Mouse (Mus musculus): ENCODE measurements around the gene Map3k4. TPM values are rescaled to one million over a fixed set of nuclear protein-coding genes. Genes with fewer than 3 reads are reported as not detected.

The Map3k4 gene
- polyA plus RNA-seq, 1 experiment, result 7.4 TPM

DNA sequence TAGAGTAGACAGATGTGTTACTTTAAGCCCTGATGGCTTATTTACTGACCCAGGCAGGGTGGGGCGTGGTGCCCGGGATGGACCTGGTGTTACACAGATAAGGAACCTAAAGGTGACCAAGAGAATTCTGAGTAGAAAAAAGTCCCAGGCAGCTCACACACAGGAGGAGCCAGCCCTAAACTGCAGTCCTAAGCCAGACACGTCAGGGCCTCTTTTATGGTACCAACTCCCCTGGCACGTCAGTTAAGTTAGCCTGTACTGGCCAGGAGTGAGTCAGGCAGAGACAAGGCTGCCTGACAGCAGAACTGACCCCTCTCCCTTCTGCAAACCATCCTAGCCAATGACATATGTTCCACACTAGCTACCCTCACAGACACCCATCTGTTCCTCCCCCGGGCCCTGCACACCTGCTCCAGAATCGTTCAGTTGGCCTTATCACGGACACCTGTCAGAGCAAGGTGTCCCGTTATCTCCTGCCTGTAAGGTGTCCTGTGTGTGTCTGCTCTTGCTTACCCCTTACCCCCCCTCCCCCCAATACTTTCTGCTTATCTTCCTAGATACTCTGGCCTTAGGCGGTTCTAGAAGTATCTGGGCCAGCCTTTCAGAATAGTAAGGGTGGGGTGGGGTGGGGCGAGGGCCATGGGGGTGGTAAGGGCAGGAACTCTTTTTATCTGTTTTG, 113.4 kb downstream of the Map3k4 start:
- Histone ChIP-seq H3K4me3 (ENCODE audit: insufficient read depth, low read depth, low read length) (no peak overlapping the region), H3K4me1 (ENCODE audit: control insufficient read depth, insufficient read depth, insufficient read length, low read length) (no peaks in the 10 kb centered on the region), H3K27ac (replicated peaks; ENCODE audit: low read depth, low read length) (no peak overlapping the region)

GRCm38 (mm10) chr17:12204689-12205014, 113.9 kb downstream of the Map3k4 start:
- Histone ChIP-seq H3K4me3 (ENCODE audit: insufficient read depth, low read depth, low read length) (no peak overlapping the region), H3K27ac (replicated peaks; ENCODE audit: low read depth, low read length) (no peak overlapping the region), H3K4me1 (ENCODE audit: control insufficient read depth, insufficient read depth, insufficient read length, low read length) (no peaks in the 10 kb centered on the region)

DNA sequence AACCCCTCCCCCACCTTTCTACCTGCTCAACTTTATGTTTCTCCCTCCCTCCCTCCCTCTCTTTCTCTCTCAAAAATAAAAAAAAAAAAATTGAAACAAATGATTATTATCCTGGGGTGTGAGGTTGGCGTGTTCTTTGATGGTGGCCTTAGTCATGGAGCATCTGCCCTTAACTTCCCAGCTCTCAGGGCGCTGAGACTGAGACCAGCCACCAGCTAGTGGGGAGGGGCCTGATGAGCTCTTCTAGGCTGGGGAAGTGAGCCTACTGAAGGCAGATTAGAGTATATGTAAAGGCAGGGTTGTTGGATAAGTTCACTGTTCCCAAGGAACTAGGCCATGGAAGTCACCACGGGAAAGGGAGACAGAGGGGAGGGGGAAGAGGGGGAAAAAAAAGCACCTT, 114.3 kb downstream of the Map3k4 start:
- Histone ChIP-seq H3K4me1 (ENCODE audit: control insufficient read depth, insufficient read depth, insufficient read length, low read length) (no peaks in the 10 kb centered on the region), H3K4me3 (ENCODE audit: insufficient read depth, low read depth, low read length) (no peak overlapping the region), H3K27ac (replicated peaks; ENCODE audit: low read depth, low read length) (no peak overlapping the region)

DNA sequence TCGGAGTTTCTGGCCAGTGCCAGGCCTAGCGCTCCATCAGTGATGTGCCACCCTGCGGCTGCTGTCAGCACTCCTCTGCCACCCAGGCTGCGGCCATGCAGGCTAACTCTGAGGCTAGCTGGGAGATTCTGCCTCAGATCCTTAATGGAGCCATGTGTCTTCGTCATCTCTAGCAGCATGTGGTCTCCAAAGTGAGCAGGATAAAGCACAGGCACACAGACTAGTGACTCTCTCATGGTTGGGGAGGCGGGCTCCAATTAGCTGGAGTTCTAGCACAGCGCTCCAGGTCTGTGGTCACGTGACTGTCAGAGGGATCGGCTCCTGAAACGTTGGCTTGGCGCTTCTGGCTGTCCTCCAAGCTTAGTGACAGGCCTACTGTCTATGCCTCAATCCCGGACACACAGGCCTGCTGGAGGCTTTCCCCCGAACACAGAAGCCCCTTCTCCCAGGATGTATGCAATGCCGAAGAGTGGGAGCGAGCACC, 115.1 kb downstream of the Map3k4 start:
- H3K4me3 ChIP-seq (ENCODE audit: insufficient read depth, low read depth, low read length), result no peak overlapping the region
- no peak overlapping the region for H3K27ac ChIP-seq (replicated peaks; ENCODE audit: low read depth, low read length)
- H3K4me1 ChIP-seq (ENCODE audit: control insufficient read depth, insufficient read depth, insufficient read length, low read length), result no peaks in the 10 kb centered on the region

DNA sequence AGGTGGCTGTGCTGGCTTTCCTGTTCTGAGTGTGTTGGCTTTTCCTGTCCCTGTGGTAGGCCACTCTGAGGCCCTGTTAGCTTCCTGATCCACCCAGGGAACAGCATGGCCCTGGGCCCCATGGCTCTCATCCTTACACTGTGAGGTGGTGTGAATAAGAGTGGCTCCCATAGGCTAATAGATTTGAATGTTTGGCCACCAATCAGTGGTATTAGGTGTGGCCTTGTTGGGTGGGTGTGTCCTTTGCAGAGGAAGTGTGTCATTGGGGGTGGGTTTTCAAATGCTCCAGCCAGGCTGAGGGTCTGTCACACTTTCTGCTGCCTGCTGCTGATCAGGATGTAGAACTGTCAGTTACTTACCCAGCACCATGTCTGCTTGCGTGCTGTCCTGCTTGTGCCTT, 117.5 kb downstream of the Map3k4 start:
- Histone ChIP-seq H3K4me3 (ENCODE audit: insufficient read depth, low read depth, low read length) (no peak overlapping the region), H3K27ac (replicated peaks; ENCODE audit: low read depth, low read length) (no peak overlapping the region), H3K4me1 (ENCODE audit: control insufficient read depth, insufficient read depth, insufficient read length, low read length) (no peaks in the 10 kb centered on the region)

- no peak overlapping the region for H3K27ac ChIP-seq (replicated peaks; ENCODE audit: low read depth, low read length)
- H3K4me3 ChIP-seq (ENCODE audit: insufficient read depth, low read depth, low read length), result no peak overlapping the region
Observed at GRCm38 (mm10) chr17:12199933-12200332, 118.7 kb downstream of the Map3k4 start.

GRCm38 (mm10) chr17:12195604-12196003, 123.0 kb downstream of the Map3k4 start:
- Histone ChIP-seq H3K27ac (replicated peaks; ENCODE audit: low read depth, low read length) (no peak overlapping the region), H3K4me3 (ENCODE audit: insufficient read depth, low read depth, low read length) (no peak overlapping the region), H3K4me1 (ENCODE audit: control insufficient read depth, insufficient read depth, insufficient read length, low read length) (peaks cover 3% of the 10 kb centered on the region)

More at GRCm38 (mm10) chr17:12199933-12200332, 118.7 kb downstream of the Map3k4 start:
- H3K4me1 ChIP-seq (ENCODE audit: control insufficient read depth, insufficient read depth, insufficient read length, low read length), result peaks cover 3% of the 10 kb centered on the region; the same call in 1 of the 2 replicates

DNA sequence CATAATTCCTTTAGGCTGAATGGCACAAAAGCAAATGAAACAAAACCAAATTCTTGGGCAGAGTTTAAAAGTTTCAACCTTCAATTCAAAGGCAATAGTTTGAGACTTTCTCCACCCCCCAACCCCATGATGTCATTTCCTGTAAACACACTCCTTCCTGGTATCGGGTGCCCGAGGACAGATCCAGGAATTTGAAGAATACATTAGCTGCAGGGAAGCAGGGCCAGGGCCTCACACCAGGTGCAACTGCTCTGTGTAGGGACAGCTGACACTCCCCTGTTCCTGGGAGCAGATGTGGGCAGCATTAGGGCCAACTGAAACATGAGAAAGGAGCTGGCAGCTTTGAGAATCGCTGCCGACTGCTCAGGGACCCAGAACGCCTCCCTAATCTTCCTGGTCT, 123.5 kb downstream of the Map3k4 start:
- no peak overlapping the region for H3K4me3 ChIP-seq (ENCODE audit: insufficient read depth, low read depth, low read length)
- H3K4me1 ChIP-seq (ENCODE audit: control insufficient read depth, insufficient read depth, insufficient read length, low read length), result peaks cover 3% of the 10 kb centered on the region
- no peak overlapping the region for H3K27ac ChIP-seq (replicated peaks; ENCODE audit: low read depth, low read length)

DNA sequence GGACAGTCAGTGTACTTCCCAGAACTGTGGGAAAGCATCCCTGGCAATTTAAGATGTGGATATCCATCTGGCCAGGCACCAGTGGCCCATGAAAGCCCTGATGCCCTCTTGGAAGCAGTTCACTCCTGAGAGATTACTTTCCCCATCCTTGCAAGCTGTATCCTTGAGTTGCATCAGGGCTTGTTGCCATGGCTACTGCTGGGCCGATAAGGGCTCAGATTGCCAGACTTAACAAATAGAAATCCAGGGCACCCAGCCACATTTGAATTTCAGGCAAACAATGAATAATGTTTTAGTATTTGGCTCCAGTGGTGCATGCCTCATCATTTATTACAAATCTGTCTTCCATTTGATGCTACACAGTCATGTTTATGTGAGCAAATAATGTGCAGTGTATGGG, 130.8 kb downstream of the Map3k4 start:
- Histone ChIP-seq H3K4me3 (ENCODE audit: insufficient read depth, low read depth, low read length) (no peak overlapping the region), H3K27ac (replicated peaks; ENCODE audit: low read depth, low read length) (no peak overlapping the region), H3K4me1 (ENCODE audit: control insufficient read depth, insufficient read depth, insufficient read length, low read length) (no peaks in the 10 kb centered on the region)

DNA sequence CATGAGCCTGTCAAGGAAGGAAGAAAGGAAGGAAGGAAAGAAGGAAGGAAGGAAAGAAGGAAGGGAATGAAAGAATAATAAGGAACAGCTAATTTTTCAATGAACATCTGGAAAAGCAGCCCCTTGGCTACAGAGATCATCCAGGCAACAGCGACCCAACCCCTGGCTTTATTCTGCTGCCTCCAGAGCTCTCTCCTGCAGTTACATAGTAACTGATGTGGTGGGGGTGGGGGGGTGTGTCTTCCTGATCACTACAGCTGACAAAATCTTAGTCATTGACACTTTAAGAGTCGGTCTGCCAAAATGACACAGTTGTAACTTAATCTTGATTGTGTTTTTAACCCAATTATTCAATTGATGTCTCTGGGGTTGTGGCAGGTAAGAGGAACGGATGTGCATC, 132.3 kb downstream of the Map3k4 start:
- Histone ChIP-seq H3K27ac (replicated peaks; ENCODE audit: low read depth, low read length) (no peak overlapping the region), H3K4me3 (ENCODE audit: insufficient read depth, low read depth, low read length) (no peak overlapping the region), H3K4me1 (ENCODE audit: control insufficient read depth, insufficient read depth, insufficient read length, low read length) (no peaks in the 10 kb centered on the region)

DNA sequence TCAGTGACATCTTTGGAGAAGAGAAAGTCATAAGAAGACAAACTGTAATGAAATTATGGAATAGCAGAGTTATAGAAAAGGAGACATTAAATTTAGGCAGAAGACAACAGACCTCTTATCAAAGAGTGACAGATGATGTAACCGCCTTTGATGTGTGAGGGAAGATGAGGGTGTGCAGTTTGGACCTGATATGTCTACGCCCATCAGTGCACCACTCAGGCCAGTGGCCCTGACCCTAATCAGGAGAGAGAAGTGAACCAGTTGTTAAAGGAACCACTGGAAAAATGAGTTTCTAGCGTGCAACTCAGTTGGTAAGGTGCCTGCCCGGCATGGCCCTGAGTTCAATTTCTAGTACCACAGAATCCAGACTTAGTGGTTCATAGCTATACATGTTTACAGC, 132.7 kb downstream of the Map3k4 start:
- no peaks in the 10 kb centered on the region for H3K4me1 ChIP-seq (ENCODE audit: control insufficient read depth, insufficient read depth, insufficient read length, low read length)
- no peak overlapping the region for H3K27ac ChIP-seq (replicated peaks; ENCODE audit: low read depth, low read length)
- H3K4me3 ChIP-seq (ENCODE audit: insufficient read depth, low read depth, low read length), result no peak overlapping the region

DNA sequence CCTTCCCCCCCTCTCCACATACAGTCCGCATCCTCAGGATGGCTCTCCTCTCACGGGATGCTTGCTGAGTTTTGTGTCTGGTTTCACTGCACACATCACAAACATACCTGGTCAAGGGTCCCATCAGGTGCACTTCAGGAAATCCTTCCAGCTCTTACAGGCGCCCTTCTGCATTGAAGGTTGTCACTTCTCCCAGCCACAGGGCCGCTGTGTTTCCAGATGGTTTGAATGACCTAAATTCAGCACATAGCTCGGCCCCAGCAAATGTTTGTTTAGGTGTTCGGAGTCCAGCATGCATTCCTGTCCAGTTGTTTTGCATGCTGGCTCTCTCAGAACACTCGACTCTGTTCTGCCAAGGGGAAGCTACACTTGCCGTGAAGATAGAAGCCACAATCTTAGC, 134.3 kb downstream of the Map3k4 start:
- no peak overlapping the region for H3K4me3 ChIP-seq (ENCODE audit: insufficient read depth, low read depth, low read length)
- no peak overlapping the region for H3K27ac ChIP-seq (replicated peaks; ENCODE audit: low read depth, low read length)
- peaks cover 4% of the 10 kb centered on the region; the same call in 1 of the 2 replicates for H3K4me1 ChIP-seq (ENCODE audit: control insufficient read depth, insufficient read depth, insufficient read length, low read length)

GRCm38 (mm10) chr17:12182702-12183485, 135.7 kb downstream of the Map3k4 start:
- Histone ChIP-seq H3K27ac (replicated peaks; ENCODE audit: low read depth, low read length) (no peak overlapping the region), H3K4me3 (ENCODE audit: insufficient read depth, low read depth, low read length) (no peak overlapping the region), H3K4me1 (ENCODE audit: control insufficient read depth, insufficient read depth, insufficient read length, low read length) (peaks cover 5% of the 10 kb centered on the region; the same call in 1 of the 2 replicates)

DNA sequence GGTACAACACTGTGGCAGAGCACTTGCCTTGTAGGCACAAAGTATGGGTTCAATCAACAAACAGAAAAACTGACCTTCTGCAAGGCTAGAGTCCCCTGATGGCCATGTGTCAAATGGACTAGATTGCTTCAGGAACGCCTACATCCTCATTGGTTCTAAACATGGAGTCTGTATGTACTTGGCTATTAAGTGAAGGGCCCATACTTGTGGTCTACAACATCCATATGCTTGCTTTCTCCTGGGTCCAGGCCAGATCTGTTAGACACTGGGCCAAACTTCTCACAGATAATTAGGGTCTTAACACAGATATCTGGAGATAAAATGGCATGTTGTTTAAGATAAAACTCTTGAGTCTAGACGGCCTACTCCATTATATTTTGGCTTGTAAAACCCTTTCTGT, 138.8 kb downstream of the Map3k4 start:
- H3K4me3 ChIP-seq (ENCODE audit: insufficient read depth, low read depth, low read length), result no peak overlapping the region
- H3K27ac ChIP-seq (replicated peaks; ENCODE audit: low read depth, low read length), result no peak overlapping the region
- H3K4me1 ChIP-seq (ENCODE audit: control insufficient read depth, insufficient read depth, insufficient read length, low read length), result peaks cover 5% of the 10 kb centered on the region; the same call in 1 of the 2 replicates

- no peak overlapping the region for H3K4me3 ChIP-seq (ENCODE audit: insufficient read depth, low read depth, low read length)
- no peak overlapping the region for H3K27ac ChIP-seq (replicated peaks; ENCODE audit: low read depth, low read length)
- H3K4me1 ChIP-seq (ENCODE audit: control insufficient read depth, insufficient read depth, insufficient read length, low read length), result peaks cover 5% of the 10 kb centered on the region; the same call in 1 of the 2 replicates
Observed at GRCm38 (mm10) chr17:12179339-12179738, 139.3 kb downstream of the Map3k4 start.
